Mouse (Mus musculus): Measurements from ENCODE around the gene Lin7a. TPM values are rescaled to one million over a fixed set of nuclear protein-coding genes. Genes with fewer than 3 reads are reported as not detected.

The Lin7a gene
- polyA plus RNA-seq, 1 experiment from 2014 or later = 7.1 TPM

DNA sequence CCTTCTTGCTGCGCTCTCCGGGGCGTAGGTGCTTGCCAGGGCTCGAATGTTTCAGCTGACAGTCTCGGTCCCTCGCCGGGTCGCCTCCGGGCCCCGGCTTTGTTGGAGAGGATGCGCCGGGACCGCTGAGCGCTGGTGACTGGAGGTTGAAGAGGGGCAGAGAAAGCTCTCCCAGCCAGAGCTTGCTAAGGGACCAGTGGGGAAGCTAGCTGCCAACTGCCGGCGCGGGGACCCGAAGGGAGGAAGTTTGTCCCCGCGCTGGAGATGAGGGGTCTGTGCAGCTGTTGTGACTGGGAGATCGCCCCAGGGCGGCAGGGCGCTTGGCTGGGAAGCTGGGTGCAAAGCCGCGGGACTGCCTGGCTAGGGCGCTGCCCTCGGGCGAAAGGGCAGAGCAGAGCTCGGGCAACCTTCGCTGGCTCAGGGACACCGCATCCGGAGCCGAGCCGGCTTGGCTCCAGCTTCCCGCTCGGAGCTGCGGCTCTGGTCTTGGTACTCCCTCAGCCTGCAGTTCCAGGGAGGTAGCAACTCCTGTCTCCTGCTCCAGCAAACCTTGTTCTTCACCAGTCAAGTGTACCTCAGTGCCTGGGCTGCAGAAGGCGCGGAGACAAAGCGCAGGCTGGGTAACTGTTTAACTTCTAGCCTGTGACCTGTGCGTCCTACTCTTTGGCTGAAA, 781 bp downstream of the Lin7a start:
- Histone ChIP-seq H3K9ac (peak overlapping the region; percentile 70), H3K4me1 (peaks cover 13% of the 10 kb centered on the region), H3K4me3 (replicated peaks) (peak overlapping the region; percentile 67), H3K9me3 (no peaks in the 10 kb centered on the region), H3K27ac (0 out of 2 replicates have a peak overlapping the region, but pooled peaks have one; percentile 19), H3K4me2 (peak overlapping the region; percentile 96), H3K36me3 (replicated peaks) (no peaks in the 10 kb centered on the region), H3K27me3 (peaks cover 26% of the 10 kb centered on the region)
- ATAC-seq (ENCODE audit: low FRiP score) = peak; percentile 66
- 1% methylated on average over 41 of the region's 41 CpGs for WGBS

DNA sequence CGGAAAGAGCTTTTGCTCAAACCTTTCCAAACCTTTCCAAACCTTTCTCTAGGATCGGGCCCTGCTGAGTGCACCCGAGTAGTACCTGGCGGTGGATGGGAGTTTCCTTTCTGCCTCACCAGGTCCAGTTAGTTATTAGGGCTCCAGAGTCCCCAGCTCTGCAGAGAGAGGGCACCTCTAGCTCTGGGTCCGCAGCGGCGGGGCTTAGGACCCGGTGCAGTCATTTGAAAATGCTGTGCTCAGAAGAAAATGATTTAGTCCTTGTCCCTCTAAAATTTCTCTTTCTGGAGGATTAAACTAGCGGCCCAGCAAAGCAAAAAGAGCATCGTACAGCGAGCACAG, 1.3 kb downstream of the Lin7a start:
- Histone ChIP-seq H3K9me3 (no peaks in the 10 kb centered on the region), H3K36me3 (replicated peaks) (no peaks in the 10 kb centered on the region), H3K27ac (no peak overlapping the region), H3K4me3 (replicated peaks) (peak overlapping the region; percentile 67), H3K9ac (peak overlapping the region; percentile 70), H3K4me1 (peaks cover 13% of the 10 kb centered on the region), H3K4me2 (peak overlapping the region; percentile 96), H3K27me3 (peaks cover 26% of the 10 kb centered on the region)
- ATAC-seq (ENCODE audit: low FRiP score) = peak; percentile 51
- WGBS = 6% methylated on average over 11 of the region's 11 CpGs

DNA sequence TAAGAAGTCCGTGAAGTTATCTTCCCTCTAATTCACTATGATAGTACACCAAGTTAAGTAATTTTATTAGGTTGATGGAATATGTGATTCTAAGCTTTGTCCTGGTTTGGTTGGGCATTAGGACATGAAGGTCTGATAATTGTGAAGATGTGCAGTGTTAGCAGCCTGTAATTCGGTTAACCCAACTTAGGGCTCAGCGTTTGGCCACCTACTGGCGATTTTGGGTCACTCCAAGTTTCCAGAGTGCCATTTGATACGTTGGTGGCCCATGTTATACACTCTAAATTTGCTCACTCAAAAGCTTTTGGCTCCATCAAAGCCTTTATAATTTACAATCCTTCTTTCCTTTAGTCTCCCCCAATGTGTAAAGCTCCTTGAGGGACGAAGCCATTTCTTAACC, 2.4 kb downstream of the Lin7a start:
- no peak overlapping the region for H3K4me2 ChIP-seq
- H3K27ac ChIP-seq = no peak overlapping the region
- no peaks in the 10 kb centered on the region for H3K9me3 ChIP-seq
- 46% methylated on average over 6 of the region's 6 CpGs for WGBS
- H3K27me3 ChIP-seq = peaks cover 26% of the 10 kb centered on the region
- no peak for ATAC-seq (ENCODE audit: low FRiP score)
- H3K4me1 ChIP-seq = peaks cover 13% of the 10 kb centered on the region
- H3K9ac ChIP-seq = no peak overlapping the region
- no peaks in the 10 kb centered on the region for H3K36me3 ChIP-seq (replicated peaks)
- no peak overlapping the region for H3K4me3 ChIP-seq (replicated peaks)

- Histone ChIP-seq H3K36me3 (replicated peaks) (no peaks in the 10 kb centered on the region), H3K4me1 (peaks cover 13% of the 10 kb centered on the region), H3K27ac (no peak overlapping the region), H3K9ac (no peak overlapping the region), H3K4me2 (no peak overlapping the region), H3K9me3 (no peaks in the 10 kb centered on the region), H3K4me3 (replicated peaks) (no peak overlapping the region), H3K27me3 (peaks cover 26% of the 10 kb centered on the region)
- no peak for ATAC-seq (ENCODE audit: low FRiP score)
- 44% methylated on average over 3 of the region's 3 CpGs for WGBS
Measured at GRCm38 (mm10) chr10:107274785-107275184, 3.3 kb downstream of the Lin7a start.

GRCm38 (mm10) chr10:107276647-107277046, 5.2 kb downstream of the Lin7a start:
- Histone ChIP-seq H3K27ac (no peak overlapping the region), H3K9ac (no peak overlapping the region), H3K27me3 (peaks cover 15% of the 10 kb centered on the region), H3K4me3 (replicated peaks) (no peak overlapping the region), H3K4me1 (peaks cover 8% of the 10 kb centered on the region; the same call in 1 of the 2 replicates), H3K4me2 (no peak overlapping the region), H3K36me3 (replicated peaks) (no peaks in the 10 kb centered on the region), H3K9me3 (no peaks in the 10 kb centered on the region)
- 89% methylated on average over 2 of the region's 2 CpGs for WGBS
- no peak for ATAC-seq (ENCODE audit: low FRiP score)

GRCm38 (mm10) chr10:107293934-107294664, 22.6 kb downstream of the Lin7a start:
- Histone ChIP-seq H3K4me3 (replicated peaks) (no peak overlapping the region), H3K9ac (no peak overlapping the region), H3K9me3 (no peaks in the 10 kb centered on the region), H3K36me3 (replicated peaks) (no peaks in the 10 kb centered on the region), H3K27ac (no peak overlapping the region), H3K4me1 (no peaks in the 10 kb centered on the region), H3K27me3 (no peaks in the 10 kb centered on the region), H3K4me2 (no peak overlapping the region)
- 77% methylated on average over 7 of the region's 7 CpGs for WGBS
- ATAC-seq (ENCODE audit: low FRiP score) = no peak

DNA sequence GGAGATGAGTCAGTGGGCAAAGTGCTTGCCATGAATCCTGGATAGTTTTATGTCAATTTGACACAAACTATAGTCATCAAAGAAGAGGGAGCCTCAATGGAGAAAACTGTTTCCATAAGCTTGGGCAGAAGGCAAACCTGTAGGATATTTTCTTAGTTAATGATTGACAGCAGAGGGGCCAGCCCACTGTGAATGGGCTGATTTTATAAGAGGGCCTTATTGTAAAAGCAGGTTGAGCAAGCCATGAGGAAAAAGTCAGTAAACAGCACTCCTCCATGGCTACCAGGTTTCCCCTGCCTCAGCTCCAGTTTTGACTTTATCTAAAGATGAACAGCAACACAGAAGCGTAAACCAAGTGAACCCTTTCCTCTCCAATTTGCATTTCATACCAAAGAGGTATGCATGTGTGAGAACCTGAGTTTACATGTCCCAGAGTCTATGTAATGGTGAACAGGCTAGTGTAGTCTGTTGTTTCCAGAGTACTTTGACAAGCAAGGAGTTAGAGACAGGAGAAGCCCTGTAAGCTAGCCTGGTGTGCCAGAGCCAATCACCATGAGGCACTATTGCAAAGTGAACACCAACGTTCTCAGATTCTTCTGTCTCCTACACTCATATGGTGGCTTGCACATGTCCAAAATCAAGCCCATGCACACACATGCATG, 29.2 kb downstream of the Lin7a start:
- Histone ChIP-seq H3K4me2 (no peak overlapping the region), H3K27me3 (no peaks in the 10 kb centered on the region), H3K4me1 (no peaks in the 10 kb centered on the region), H3K4me3 (replicated peaks) (no peak overlapping the region), H3K9me3 (no peaks in the 10 kb centered on the region), H3K36me3 (replicated peaks) (no peaks in the 10 kb centered on the region), H3K27ac (no peak overlapping the region), H3K9ac (no peak overlapping the region)
- WGBS = 83% methylated on average over 2 of the region's 2 CpGs
- no peak for ATAC-seq (ENCODE audit: low FRiP score)

- Histone ChIP-seq H3K9me3 (no peaks in the 10 kb centered on the region), H3K4me1 (no peaks in the 10 kb centered on the region), H3K27me3 (no peaks in the 10 kb centered on the region), H3K36me3 (replicated peaks) (no peaks in the 10 kb centered on the region), H3K27ac (no peak overlapping the region), H3K4me3 (replicated peaks) (no peak overlapping the region), H3K9ac (no peak overlapping the region), H3K4me2 (no peak overlapping the region)
- WGBS = 80% methylated on average over 5 of the region's 5 CpGs
- no peak for ATAC-seq (ENCODE audit: low FRiP score)
Measured at GRCm38 (mm10) chr10:107310964-107311490, 39.5 kb downstream of the Lin7a start.

- Histone ChIP-seq H3K36me3 (replicated peaks) (no peaks in the 10 kb centered on the region), H3K27me3 (no peaks in the 10 kb centered on the region), H3K9me3 (no peaks in the 10 kb centered on the region), H3K4me1 (no peaks in the 10 kb centered on the region), H3K4me2 (no peak overlapping the region), H3K27ac (no peak overlapping the region), H3K4me3 (replicated peaks) (no peak overlapping the region), H3K9ac (no peak overlapping the region)
- no peak for ATAC-seq (ENCODE audit: low FRiP score)
- WGBS = 92% methylated on average over 4 of the region's 4 CpGs
Measured at GRCm38 (mm10) chr10:107312609-107313008, 41.1 kb downstream of the Lin7a start.

DNA sequence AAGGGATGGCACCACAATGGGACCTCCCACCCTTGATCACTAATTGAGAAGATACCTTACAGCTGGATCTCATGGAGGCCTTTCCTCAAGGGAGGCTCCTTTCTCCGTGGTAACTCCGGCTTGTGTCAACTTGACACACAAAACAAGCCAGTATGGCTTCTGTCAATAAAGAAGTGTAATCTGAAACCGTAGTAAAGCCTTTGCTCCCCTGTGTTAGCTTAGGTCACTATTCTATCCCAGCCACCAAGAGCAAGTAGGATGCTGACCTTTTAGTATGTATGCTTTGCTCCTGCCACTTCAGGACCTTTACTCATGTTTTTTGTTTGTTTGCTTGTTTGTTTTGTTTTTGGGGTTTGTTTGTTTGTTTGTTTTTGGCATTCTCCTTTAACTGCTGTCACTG, 41.9 kb downstream of the Lin7a start:
- no peaks in the 10 kb centered on the region for H3K9me3 ChIP-seq
- 43% methylated on average over 3 of the region's 3 CpGs for WGBS
- no peak for ATAC-seq (ENCODE audit: low FRiP score)
- no peak overlapping the region for H3K27ac ChIP-seq
- H3K9ac ChIP-seq = no peak overlapping the region
- H3K4me1 ChIP-seq = no peaks in the 10 kb centered on the region
- no peaks in the 10 kb centered on the region for H3K27me3 ChIP-seq
- no peaks in the 10 kb centered on the region for H3K36me3 ChIP-seq (replicated peaks)
- H3K4me2 ChIP-seq = no peak overlapping the region
- no peak overlapping the region for H3K4me3 ChIP-seq (replicated peaks)

- no peaks in the 10 kb centered on the region for H3K27me3 ChIP-seq
- no peak overlapping the region for H3K4me2 ChIP-seq
- no peaks in the 10 kb centered on the region for H3K36me3 ChIP-seq (replicated peaks)
- no peak overlapping the region for H3K9ac ChIP-seq
- ATAC-seq (ENCODE audit: low FRiP score) = no peak
- no peaks in the 10 kb centered on the region for H3K4me1 ChIP-seq
- no peak overlapping the region for H3K27ac ChIP-seq
- H3K9me3 ChIP-seq = no peaks in the 10 kb centered on the region
- H3K4me3 ChIP-seq (replicated peaks) = no peak overlapping the region
Measured at GRCm38 (mm10) chr10:107315251-107315650, 43.8 kb downstream of the Lin7a start.

GRCm38 (mm10) chr10:107315681-107316080, 44.2 kb downstream of the Lin7a start:
- H3K27me3 ChIP-seq = no peaks in the 10 kb centered on the region
- H3K4me2 ChIP-seq = no peak overlapping the region
- no peaks in the 10 kb centered on the region for H3K4me1 ChIP-seq
- H3K9ac ChIP-seq = no peak overlapping the region
- H3K27ac ChIP-seq = no peak overlapping the region
- H3K36me3 ChIP-seq (replicated peaks) = no peaks in the 10 kb centered on the region
- H3K4me3 ChIP-seq (replicated peaks) = no peak overlapping the region
- no peaks in the 10 kb centered on the region for H3K9me3 ChIP-seq
- WGBS = 49% methylated on average over 5 of the region's 5 CpGs
- ATAC-seq (ENCODE audit: low FRiP score) = no peak

Measured in forebrain, embryonic 12.5 days (tissue).